Mouse (Mus musculus) intestine, postnatal 0 days (tissue): ENCODE data around the gene Evi5. TPM values are rescaled to one million over a fixed set of nuclear protein-coding genes. Genes with fewer than 3 reads are reported as not detected.

Source experiments
- ATAC-seq: fragments of 200-750 bp; cut with Nextera tagmentation; 2 replicates; pipeline ENCODE4 v1.8.0; 2017; ENCODE audit warnings: mild to moderate bottlenecking, moderate TSS enrichment, moderate library complexity
- H3K27ac ChIP-seq: fragments of 300-500 bp; sonication (generic); 2 replicates; pipeline ENCODE4 v1.5.1; 2014; ENCODE audit warnings: mild to moderate bottlenecking, low read depth, low read length, moderate library complexity
- H3K27me3 ChIP-seq: fragments of 300-500 bp; sonication (generic); replicated peaks from 2 replicates; pipeline ENCODE4 v1.6.1; 2014; ENCODE audit warnings: low read length, mixed read lengths; ENCODE audit not compliant: control insufficient read depth, insufficient read depth
- H3K36me3 ChIP-seq: fragments of 300-500 bp; sonication (generic); 2 replicates; pipeline ENCODE4 v1.6.1; 2014; ENCODE audit warnings: mild to moderate bottlenecking, moderate library complexity; ENCODE audit not compliant: control insufficient read depth, insufficient read depth
- H3K4me1 ChIP-seq: fragments of 300-500 bp; sonication (generic); replicated peaks from 2 replicates; pipeline ENCODE4 v1.6.1; 2014; ENCODE audit warnings: antibody characterized with exemption, low read length, mixed read lengths; ENCODE audit not compliant: control insufficient read depth, insufficient read depth
- H3K4me2 ChIP-seq: fragments of 300-500 bp; sonication (generic); replicated peaks from 2 replicates; pipeline ENCODE4 v1.6.1; 2014; ENCODE audit warnings: low read depth, mild to moderate bottlenecking, moderate library complexity
- H3K4me3 ChIP-seq: fragments of 300-500 bp; sonication (generic); 2 replicates; pipeline ENCODE4 v1.5.1; 2014; ENCODE audit warnings: low read depth, low read length
- H3K9ac ChIP-seq: fragments of 300-500 bp; sonication (generic); 2 replicates; pipeline ENCODE4 v1.6.1; 2014; ENCODE audit warnings: mild to moderate bottlenecking, low read depth, low read length
- H3K9me3 ChIP-seq: fragments of 300-500 bp; sonication (generic); 2 replicates; pipeline ENCODE4 v1.6.1; 2016; ENCODE audit warnings: mixed run types; ENCODE audit not compliant: control insufficient read depth
- CTCF ChIP-seq: sonication (generic); IDR thresholded peaks from 2 replicates; pipeline ENCODE4 v1.5.1; 2016; ENCODE audit warnings: low read depth, mild to moderate bottlenecking, control low read depth, antibody characterized with exemption, moderate library complexity
- WGBS: fragments of 180-500 bp; shearing (Covaris S2); extraction: QIAGEN DNeasy Blood & Tissue Kit; methylation state at CpG from one replicate; pipeline ENCODE4 v1.1.7; 2014; 5-methylcytosine and 5-hydroxymethylcytosine counted together
- polyA plus RNA-seq: library from polyadenylated mRNA; unstranded; fragments of >200 nt; fragmentation: Nextera tagmentation; extraction: Ambion mirVana; gene quantifications from 2 replicates; pipeline ENCODE4 v1.2.1, GENCODE M21; 2015

Evi5 gene
- polyA plus RNA-seq, 1 experiment from 2014 or later: 39.7 TPM

DNA sequence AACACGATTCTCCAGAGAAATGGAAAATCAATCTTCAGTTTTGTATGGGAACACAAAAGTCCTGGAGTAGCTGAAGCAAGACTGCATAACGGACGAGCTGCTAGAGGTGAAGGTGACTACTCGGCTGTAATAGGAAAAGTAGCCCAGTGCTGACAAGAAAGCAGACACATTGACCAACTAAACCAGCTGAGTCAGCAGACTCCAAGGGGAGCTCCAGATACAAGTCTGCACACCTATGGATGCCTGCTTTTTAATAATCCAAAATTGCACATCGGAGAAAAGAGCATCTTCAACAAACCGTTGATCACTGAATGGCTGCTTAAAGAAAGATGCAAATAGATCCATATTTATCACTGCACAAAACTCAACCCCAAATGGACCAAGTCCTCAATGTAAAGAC, 76.6 kb downstream of the Evi5 start:
- no peak overlapping the region for H3K4me2 ChIP-seq
- WGBS: 92% methylated on average over 6 of the region's 6 CpGs
- H3K36me3 ChIP-seq: peaks cover 32% of the 10 kb centered on the region
- H3K4me3 ChIP-seq: no peak overlapping the region
- TF ChIP-seq CTCF: no peak
- H3K27me3 ChIP-seq: no peaks in the 10 kb centered on the region
- no peak overlapping the region for H3K27ac ChIP-seq
- no peak overlapping the region for H3K9ac ChIP-seq
- 0 out of 2 replicates have a peak, but pooled peaks cover 2% of the 10 kb centered on the region for H3K4me1 ChIP-seq
- ATAC-seq: no peak
- H3K9me3 ChIP-seq: no peaks in the 10 kb centered on the region

DNA sequence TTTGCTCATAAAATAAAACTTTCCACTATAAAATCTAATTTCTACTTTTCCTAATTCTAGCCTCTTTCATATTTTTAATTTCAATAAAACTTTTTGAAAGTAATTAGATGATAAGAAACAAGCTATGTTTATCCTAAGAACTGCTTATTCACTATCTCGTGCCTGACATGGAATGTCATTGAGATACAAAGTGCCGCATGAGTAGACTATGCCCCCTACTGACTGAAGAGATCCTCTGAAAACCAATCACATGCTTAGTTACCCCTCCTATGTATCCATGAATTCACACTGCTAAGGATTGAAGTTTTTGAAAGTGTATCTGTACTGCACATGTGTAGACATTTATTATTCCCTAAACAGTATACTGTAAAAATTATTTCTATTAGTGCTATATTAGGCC, 81.0 kb downstream of the Evi5 start:
- no peak overlapping the region for H3K4me3 ChIP-seq
- 0 out of 2 replicates have a peak, but pooled peaks have one; percentile 69 for ATAC-seq
- no peak overlapping the region for H3K27ac ChIP-seq
- 28% methylated on average over 2 of the region's 2 CpGs for WGBS
- H3K9me3 ChIP-seq: no peaks in the 10 kb centered on the region
- no peak overlapping the region for H3K9ac ChIP-seq
- peaks cover 34% of the 10 kb centered on the region for H3K36me3 ChIP-seq
- TF ChIP-seq CTCF: peak; percentile 75
- no peak overlapping the region for H3K4me2 ChIP-seq
- H3K4me1 ChIP-seq: 0 out of 2 replicates have a peak, but pooled peaks cover 3% of the 10 kb centered on the region
- no peaks in the 10 kb centered on the region for H3K27me3 ChIP-seq

DNA sequence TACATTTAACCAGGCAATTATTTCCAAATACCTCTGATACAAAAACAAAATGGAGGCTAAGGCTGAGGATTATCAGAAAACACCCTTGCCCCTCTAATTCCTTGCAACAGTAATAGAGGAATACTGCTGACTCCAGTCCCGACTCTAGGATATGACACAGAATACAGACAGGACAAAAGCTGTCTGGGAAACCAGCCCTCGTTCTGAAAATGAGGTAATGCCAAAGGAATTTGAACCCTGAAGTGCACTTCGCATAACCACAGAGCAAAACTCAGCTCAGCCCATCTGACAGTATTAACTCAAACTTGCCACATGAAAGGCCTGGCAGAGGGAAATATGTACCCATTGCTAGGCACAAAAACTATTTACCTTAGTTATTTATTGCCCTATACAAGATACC, 81.6 kb downstream of the Evi5 start:
- H3K4me2 ChIP-seq: no peak overlapping the region
- H3K36me3 ChIP-seq: peaks cover 29% of the 10 kb centered on the region
- H3K4me1 ChIP-seq: 0 out of 2 replicates have a peak, but pooled peaks cover 3% of the 10 kb centered on the region
- TF ChIP-seq CTCF: no peak
- H3K4me3 ChIP-seq: no peak overlapping the region
- H3K27ac ChIP-seq: no peak overlapping the region
- peak; percentile 57; the same call in 1 of the 2 replicates for ATAC-seq
- WGBS: 17% methylated on average over 3 of the region's 3 CpGs
- H3K9ac ChIP-seq: no peak overlapping the region
- H3K9me3 ChIP-seq: no peaks in the 10 kb centered on the region
- no peaks in the 10 kb centered on the region for H3K27me3 ChIP-seq

DNA sequence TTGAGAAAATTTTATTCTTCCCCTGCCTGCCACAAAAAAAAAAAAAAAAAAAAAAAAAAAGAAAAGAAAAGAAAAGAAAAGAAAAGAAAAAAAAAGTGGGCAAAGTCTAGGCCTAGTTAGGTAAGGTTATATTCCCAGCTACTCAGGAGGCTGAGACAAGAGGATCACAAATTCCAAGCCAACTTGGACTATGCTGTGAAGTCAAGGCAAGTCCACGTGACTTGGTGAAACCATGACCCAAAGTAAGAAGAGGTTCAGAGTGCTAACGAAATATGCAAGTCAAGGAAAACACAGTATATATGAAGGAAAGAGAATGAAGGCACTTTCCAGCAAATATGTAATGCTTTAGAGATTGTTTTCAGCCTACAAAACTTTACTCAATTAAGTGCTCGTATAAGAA, 82.4 kb downstream of the Evi5 start:
- Histone ChIP-seq H3K4me2 (no peak overlapping the region), H3K36me3 (peaks cover 29% of the 10 kb centered on the region), H3K9ac (no peak overlapping the region), H3K27ac (no peak overlapping the region), H3K9me3 (no peaks in the 10 kb centered on the region), H3K4me3 (no peak overlapping the region), H3K27me3 (no peaks in the 10 kb centered on the region), H3K4me1 (0 out of 2 replicates have a peak, but pooled peaks cover 3% of the 10 kb centered on the region)
- TF ChIP-seq CTCF: no peak
- no peak for ATAC-seq
- WGBS: 91% methylated on average over 3 of the region's 3 CpGs

DNA sequence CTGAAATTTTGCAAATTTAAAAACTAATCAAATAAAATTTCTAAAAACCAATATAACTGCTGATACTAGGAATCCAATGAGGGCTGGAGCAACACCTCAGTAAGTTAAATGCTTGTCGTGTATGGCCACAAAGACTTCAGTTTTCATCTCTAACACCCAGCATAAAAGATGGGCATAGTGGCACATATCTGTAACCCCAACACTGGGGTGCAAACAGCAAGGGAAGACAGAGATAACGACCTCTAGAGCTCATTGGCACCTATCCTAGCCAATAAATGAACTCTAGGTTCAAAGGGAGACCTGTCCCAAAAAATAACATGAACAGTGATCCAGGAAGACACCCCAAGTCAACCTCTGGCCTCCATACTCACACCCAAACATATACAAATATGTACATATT, 82.9 kb downstream of the Evi5 start:
- TF ChIP-seq CTCF: no peak
- Histone ChIP-seq H3K9me3 (no peaks in the 10 kb centered on the region), H3K4me1 (0 out of 2 replicates have a peak, but pooled peaks cover 3% of the 10 kb centered on the region), H3K9ac (no peak overlapping the region), H3K4me3 (no peak overlapping the region), H3K36me3 (peaks cover 26% of the 10 kb centered on the region), H3K27me3 (no peaks in the 10 kb centered on the region), H3K27ac (no peak overlapping the region), H3K4me2 (no peak overlapping the region)
- WGBS: 88% methylated on average over 2 of the region's 2 CpGs
- no peak for ATAC-seq

DNA sequence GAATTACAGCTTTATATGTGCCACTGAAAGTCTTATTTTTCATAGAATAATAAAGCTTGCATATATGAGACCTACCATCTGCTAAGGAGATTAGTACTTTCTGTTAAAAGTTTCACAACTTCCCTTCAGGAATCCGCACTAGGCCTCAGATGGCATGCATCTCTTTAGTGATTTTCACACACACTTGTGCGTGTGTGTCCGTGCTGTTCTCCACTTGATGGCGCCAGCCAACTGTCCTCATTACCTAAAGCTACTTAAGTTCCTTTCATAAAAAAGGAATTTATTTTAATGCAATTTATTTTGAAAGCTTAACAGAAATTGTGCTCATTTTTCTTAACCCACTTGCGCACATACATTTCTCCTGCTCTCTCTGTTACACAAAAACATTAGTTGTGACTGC, 85.4 kb downstream of the Evi5 start:
- ATAC-seq: no peak
- H3K27ac ChIP-seq: no peak overlapping the region
- TF ChIP-seq CTCF: peak; percentile 77
- WGBS: 74% methylated on average over 5 of the region's 5 CpGs
- H3K9me3 ChIP-seq: no peaks in the 10 kb centered on the region
- H3K4me3 ChIP-seq: no peak overlapping the region
- H3K4me2 ChIP-seq: no peak overlapping the region
- H3K27me3 ChIP-seq: no peaks in the 10 kb centered on the region
- H3K36me3 ChIP-seq: peaks cover 23% of the 10 kb centered on the region
- H3K9ac ChIP-seq: no peak overlapping the region
- H3K4me1 ChIP-seq: 0 out of 2 replicates have a peak, but pooled peaks cover 3% of the 10 kb centered on the region
